Comparison of ENCODE assay signal across 10 mouse cellular contexts in genomic region chr4:126204016-126204415, GRCm38 (mm10). TPM values are rescaled to one million over a fixed set of nuclear protein-coding genes. Genes with fewer than 3 reads are reported as not detected.
DNase-seq lines count a peak whose midpoint lies in the region; ATAC-seq and TF ChIP-seq lines count a peak whose summit lies in the region.
"Had no signal": no experiment of that assay in that cellular context is flagged by ENCODE, and none has a peak within 500 bp of the region (broad histone marks: within the 10 kb centered on the region; RNA-seq: fewer than 3 reads in every experiment).

No protein-coding gene starts in this region.

- TF ChIP-seq EP300 in heart, adult 2 months (IDR thresholded peaks at IDR 0.05; ENCODE audit: insufficient read depth, low read depth, low read length) = no peak
- no peak for TF ChIP-seq EP300 in liver, embryonic 14.5 days (IDR thresholded peaks at IDR 0.05; ENCODE audit: low read depth)

- no peak for DNase-seq in heart, adult 2 months
- DNase-seq in heart, adult 9 months (ENCODE audit: low spot score in 2 of 2) = no peak
- no peak for DNase-seq in liver, embryonic 11.5 days (ENCODE audit: low spot score)
- peak; percentile 87 for DNase-seq in R1 (ENCODE audit: low read depth, low spot score)
- DNase-seq in liver, embryonic 14.5 days (ENCODE audit: low read depth in 3 of 3, low spot score in 3 of 3) = no peak
- DNase-seq in right cerebral cortex, adult 18-20 months = no peak
- DNase-seq in forebrain, embryonic 11.5 days (ENCODE audit: low spot score) = no peak
- DNase-seq: adrenal gland, postnatal 36 days; thymus, postnatal 25 days had no signal

- H3K9ac ChIP-seq in heart, adult 2 months (ENCODE audit: low read depth, low read length) = no peak overlapping the region
- no peak overlapping the region for H3K9ac ChIP-seq in liver, embryonic 12.5 days
- H3K9ac ChIP-seq in liver, embryonic 11.5 days (ENCODE audit: low read depth, low read length) = no peak overlapping the region
- H3K9ac ChIP-seq in liver, embryonic 14.5 days (replicated peaks) = no peak overlapping the region
- H3K9ac ChIP-seq in forebrain, embryonic 11.5 days (ENCODE audit: low read length) = no peak overlapping the region

- no peak overlapping the region for H3K4me3 ChIP-seq in heart, adult 2 months
- no peak overlapping the region for H3K4me3 ChIP-seq in liver, embryonic 12.5 days
- H3K4me3 ChIP-seq in liver, embryonic 11.5 days (ENCODE audit: low read depth, low read length) = no peak overlapping the region
- no peak overlapping the region for H3K4me3 ChIP-seq in liver, embryonic 14.5 days (ENCODE audit: insufficient read depth in 1 of 2, low read depth in 2 of 2, low read length in 2 of 2)
- no peak overlapping the region for H3K4me3 ChIP-seq in forebrain, embryonic 11.5 days (ENCODE audit: low read depth, low read length)

- H3K4me2 ChIP-seq in liver, embryonic 12.5 days = peak overlapping the region; percentile 90
- H3K4me2 ChIP-seq in liver, embryonic 11.5 days = no peak overlapping the region
- peak overlapping the region; percentile 80 for H3K4me2 ChIP-seq in liver, embryonic 14.5 days (ENCODE audit: low read depth)
- no peak overlapping the region for H3K4me2 ChIP-seq in forebrain, embryonic 11.5 days (ENCODE audit: low read depth, low read length, severe bottlenecking)

- H3K36me3 ChIP-seq in heart, adult 2 months (ENCODE audit: control insufficient read depth, insufficient read depth, low read length) = peaks cover 16% of the 10 kb centered on the region
- peaks cover 18% of the 10 kb centered on the region for H3K36me3 ChIP-seq in liver, embryonic 12.5 days
- peaks cover 2% of the 10 kb centered on the region; the same call in 1 of the 2 replicates for H3K36me3 ChIP-seq in liver, embryonic 11.5 days (ENCODE audit: control insufficient read depth, insufficient read depth, low read length)
- peaks cover 12% of the 10 kb centered on the region for H3K36me3 ChIP-seq in liver, embryonic 14.5 days (replicated peaks; ENCODE audit: control insufficient read depth, insufficient read depth, low read depth)
- no peaks in the 10 kb centered on the region for H3K36me3 ChIP-seq in forebrain, embryonic 11.5 days (ENCODE audit: control insufficient read depth, insufficient read depth, low read length)

- intact Hi-C loops in heart, adult 2 months (cut with DNase I) = no loop called here

- no peak for TF ChIP-seq POLR2A in heart, adult 2 months (IDR thresholded peaks at IDR 0.05; ENCODE audit: insufficient read depth, low read depth, low read length)

- WGBS in heart, adult 2 months = 84% methylated on average over 8 of the region's 8 CpGs
- WGBS in liver, embryonic 12.5 days (ENCODE audit: insufficient replicate concordance) = 89% methylated on average over 8 of the region's 8 CpGs
- WGBS in liver, embryonic 11.5 days = 83% methylated on average over 8 of the region's 8 CpGs
- 82% methylated on average over 8 of the region's 8 CpGs for WGBS in liver, embryonic 14.5 days (ENCODE audit: insufficient replicate concordance)
- WGBS in forebrain, embryonic 11.5 days = 86% methylated on average over 8 of the region's 8 CpGs

- H3K27me3 ChIP-seq in heart, adult 2 months (ENCODE audit: control insufficient read depth, insufficient read depth, low read length) = no peaks in the 10 kb centered on the region
- H3K27me3 ChIP-seq in liver, embryonic 12.5 days (replicated peaks) = no peaks in the 10 kb centered on the region
- H3K27me3 ChIP-seq in liver, embryonic 11.5 days (replicated peaks; ENCODE audit: control insufficient read depth, insufficient read depth, low read length) = no peaks in the 10 kb centered on the region
- H3K27me3 ChIP-seq in liver, embryonic 14.5 days (ENCODE audit: control insufficient read depth, insufficient read depth, low read length) = no peaks in the 10 kb centered on the region
- no peaks in the 10 kb centered on the region for H3K27me3 ChIP-seq in forebrain, embryonic 11.5 days (ENCODE audit: control insufficient read depth, insufficient read depth, low read length)

- peak overlapping the region; percentile 96; the same call in 1 of the 2 replicates for H3K27ac ChIP-seq in heart, adult 2 months
- peak overlapping the region; percentile 93 for H3K27ac ChIP-seq in liver, embryonic 12.5 days
- no peak overlapping the region; the same call in 1 of the 2 replicates for H3K27ac ChIP-seq in liver, embryonic 11.5 days (ENCODE audit: low read depth, low read length)
- H3K27ac ChIP-seq in liver, embryonic 14.5 days = peak overlapping the region; percentile 89; the same call in 1 of the 2 replicates
- no peak overlapping the region for H3K27ac ChIP-seq in forebrain, embryonic 11.5 days (ENCODE audit: low read depth, low read length)

- no peak for TF ChIP-seq CTCF in heart, adult 2 months (IDR thresholded peaks at IDR 0.05)
- no peak for TF ChIP-seq CTCF in liver, embryonic 14.5 days (IDR thresholded peaks at IDR 0.05; ENCODE audit: low read depth)

- H3K4me1 ChIP-seq in heart, adult 2 months (ENCODE audit: control insufficient read depth, insufficient read depth, low read length) = peaks cover 12% of the 10 kb centered on the region
- peaks cover 67% of the 10 kb centered on the region for H3K4me1 ChIP-seq in liver, embryonic 12.5 days
- H3K4me1 ChIP-seq in liver, embryonic 11.5 days (replicated peaks; ENCODE audit: control insufficient read depth, insufficient read depth, low read length) = peaks cover 39% of the 10 kb centered on the region
- H3K4me1 ChIP-seq in liver, embryonic 14.5 days (replicated peaks; ENCODE audit: control insufficient read depth in 2 of 2, insufficient read depth in 2 of 2, low read length in 1 of 2) = peaks cover 37 to 47% of the 10 kb centered on the region in 2 experiments
- H3K4me1 ChIP-seq in forebrain, embryonic 11.5 days (replicated peaks; ENCODE audit: control insufficient read depth, insufficient read depth, low read length) = peaks cover 9% of the 10 kb centered on the region; the same call in 1 of the 2 replicates

- H3K79me2 ChIP-seq in heart, adult 2 months (replicated peaks; ENCODE audit: control insufficient read depth, insufficient read depth, low read length) = peaks cover 2% of the 10 kb centered on the region

- no peaks in the 10 kb centered on the region for H3K9me3 ChIP-seq in liver, embryonic 12.5 days (replicated peaks)
- H3K9me3 ChIP-seq in liver, embryonic 11.5 days (ENCODE audit: control insufficient read depth, low read length) = no peaks in the 10 kb centered on the region
- no peaks in the 10 kb centered on the region for H3K9me3 ChIP-seq in liver, embryonic 14.5 days (ENCODE audit: control insufficient read depth, low read length)
- no peaks in the 10 kb centered on the region for H3K9me3 ChIP-seq in forebrain, embryonic 11.5 days (ENCODE audit: control insufficient read depth, low read length)

- ATAC-seq in liver, embryonic 12.5 days = no peak
- ATAC-seq in liver, embryonic 11.5 days (replicated peaks; ENCODE audit: low FRiP score) = no peak
- no peak for ATAC-seq in liver, embryonic 14.5 days (ENCODE audit: insufficient read depth)
- no peak for ATAC-seq in forebrain, embryonic 11.5 days (replicated peaks; ENCODE audit: low FRiP score)

RNA-seq across cellular contexts. Expression of gene Thrap3, which starts 1.5 kb away (rescaled TPM):
- total RNA-seq in heart, adult 2 months (2021) = 100 to 1,000 TPM; 100 to 118 TPM
- 37.9 and 61.4 TPM in 2 replicates for polyA plus RNA-seq in heart, adult 2 months (2012; rRNA removed)
- polyA plus RNA-seq in liver, embryonic 12.5 days (2016; fragmentation: Nextera tagmentation; extraction: Ambion mirVana) = 162 and 163 TPM in 2 replicates
- polyA plus RNA-seq in liver, embryonic 11.5 days (2014; fragmentation: Nextera tagmentation; extraction: Ambion mirVana) = 199 and 207 TPM in 2 replicates
- 39.2 and 62.6 TPM in 2 replicates for polyA plus RNA-seq in liver, embryonic 14.5 days (2012; rRNA removed)
- polyA plus RNA-seq in liver, embryonic 14.5 days (2014; fragmentation: Nextera tagmentation; extraction: Ambion mirVana) = 77.9 and 84.2 TPM in 2 replicates
- 251 and 263 TPM in 2 replicates for polyA plus RNA-seq in forebrain, embryonic 11.5 days (2014; fragmentation: Nextera tagmentation; extraction: Ambion mirVana)

RNA-seq across cellular contexts. Expression of gene Sh3d21, which starts 40.7 kb away (rescaled TPM):
- total RNA-seq in heart, adult 2 months (2021) = 1 to 10 TPM; 1.5 to 2.7 TPM
- 1.9 and 2.0 TPM in 2 replicates for polyA plus RNA-seq in heart, adult 2 months (2012; rRNA removed)
- 1.3 and 1.6 TPM in 2 replicates for polyA plus RNA-seq in liver, embryonic 12.5 days (2016; fragmentation: Nextera tagmentation; extraction: Ambion mirVana)
- polyA plus RNA-seq in liver, embryonic 11.5 days (2014; fragmentation: Nextera tagmentation; extraction: Ambion mirVana) = 2.3 TPM in 2 replicates
- polyA plus RNA-seq in liver, embryonic 14.5 days (2012; rRNA removed) = 0.46 and 0.53 TPM in 2 replicates
- polyA plus RNA-seq in liver, embryonic 14.5 days (2014; fragmentation: Nextera tagmentation; extraction: Ambion mirVana) = 0.77 and 0.93 TPM in 2 replicates
- polyA plus RNA-seq in forebrain, embryonic 11.5 days (2014; fragmentation: Nextera tagmentation; extraction: Ambion mirVana) = 1.6 TPM in 2 replicates

RNA-seq across cellular contexts. Expression of gene Map7d1, which starts 52.1 kb away (rescaled TPM):
- total RNA-seq in heart, adult 2 months (2021) = 100 to 1,000 TPM; 253 to 267 TPM
- 149 and 161 TPM in 2 replicates for polyA plus RNA-seq in heart, adult 2 months (2012; rRNA removed)
- 20.9 and 23.3 TPM in 2 replicates for polyA plus RNA-seq in liver, embryonic 12.5 days (2016; fragmentation: Nextera tagmentation; extraction: Ambion mirVana)
- 26.5 and 28.9 TPM in 2 replicates for polyA plus RNA-seq in liver, embryonic 11.5 days (2014; fragmentation: Nextera tagmentation; extraction: Ambion mirVana)
- polyA plus RNA-seq in liver, embryonic 14.5 days (2012; rRNA removed) = 8.6 and 9.4 TPM in 2 replicates
- polyA plus RNA-seq in liver, embryonic 14.5 days (2014; fragmentation: Nextera tagmentation; extraction: Ambion mirVana) = 4.9 and 6.1 TPM in 2 replicates
- polyA plus RNA-seq in forebrain, embryonic 11.5 days (2014; fragmentation: Nextera tagmentation; extraction: Ambion mirVana) = 80.6 and 83.5 TPM in 2 replicates

RNA-seq across cellular contexts. Expression of gene Eva1b, which starts 56.5 kb away (rescaled TPM):
- 10 to 100 TPM in 1 of 2 experiments, 1 to 10 TPM in 1; 9.5 to 11.9 TPM for total RNA-seq in heart, adult 2 months (2021)
- polyA plus RNA-seq in heart, adult 2 months (2012; rRNA removed) = 15.2 and 19.7 TPM in 2 replicates
- 19.3 and 19.5 TPM in 2 replicates for polyA plus RNA-seq in liver, embryonic 12.5 days (2016; fragmentation: Nextera tagmentation; extraction: Ambion mirVana)
- 25.3 and 28.1 TPM in 2 replicates for polyA plus RNA-seq in liver, embryonic 11.5 days (2014; fragmentation: Nextera tagmentation; extraction: Ambion mirVana)
- 11.9 and 14.8 TPM in 2 replicates for polyA plus RNA-seq in liver, embryonic 14.5 days (2012; rRNA removed)
- polyA plus RNA-seq in liver, embryonic 14.5 days (2014; fragmentation: Nextera tagmentation; extraction: Ambion mirVana) = 11.0 and 12.0 TPM in 2 replicates
- 18.6 and 19.0 TPM in 2 replicates for polyA plus RNA-seq in forebrain, embryonic 11.5 days (2014; fragmentation: Nextera tagmentation; extraction: Ambion mirVana)

RNA-seq across cellular contexts. Expression of gene Trappc3, which starts 58.1 kb away (rescaled TPM):
- total RNA-seq in heart, adult 2 months (2021) = 10 to 100 TPM; 46.3 to 49.5 TPM
- polyA plus RNA-seq in heart, adult 2 months (2012; rRNA removed) = 41.0 and 65.9 TPM in 2 replicates
- 43.7 and 44.0 TPM in 2 replicates for polyA plus RNA-seq in liver, embryonic 12.5 days (2016; fragmentation: Nextera tagmentation; extraction: Ambion mirVana)
- 20.6 and 26.8 TPM in 2 replicates for polyA plus RNA-seq in liver, embryonic 11.5 days (2014; fragmentation: Nextera tagmentation; extraction: Ambion mirVana)
- 16.3 and 23.4 TPM in 2 replicates for polyA plus RNA-seq in liver, embryonic 14.5 days (2012; rRNA removed)
- 8.8 and 9.2 TPM in 2 replicates for polyA plus RNA-seq in liver, embryonic 14.5 days (2014; fragmentation: Nextera tagmentation; extraction: Ambion mirVana)
- polyA plus RNA-seq in forebrain, embryonic 11.5 days (2014; fragmentation: Nextera tagmentation; extraction: Ambion mirVana) = 23.3 and 25.7 TPM in 2 replicates

Comparison
In these comparisons a context has a peak if more than half of its experiments do, and no peak if none do; other contexts are left out.
1. H3K27ac ChIP-seq: peak in heart, adult 2 months (single experiment), liver, embryonic 12.5 days (single experiment) and liver, embryonic 14.5 days (single experiment); none in liver, embryonic 11.5 days (single experiment) and forebrain, embryonic 11.5 days (single experiment).
2. H3K4me2 ChIP-seq: peak in liver, embryonic 12.5 days (single experiment) and liver, embryonic 14.5 days (single experiment); none in liver, embryonic 11.5 days (single experiment) and forebrain, embryonic 11.5 days (single experiment).